Mouse (Mus musculus) bone marrow, adult 2 months (tissue): ENCODE results near the gene H2-M10.2.

Experiments used
- CTCF ChIP-seq: fragments of 200-500 bp; IDR thresholded peaks from 2 replicates; pipeline ENCODE4 v1.5.1; 2011; ENCODE audit warnings: low read length, control low read depth; ENCODE audit not compliant: control insufficient read depth, insufficient read depth
- POLR2A ChIP-seq: fragments of 200-500 bp; IDR thresholded peaks from 2 replicates; pipeline ENCODE4 v1.6.1; 2011; ENCODE audit warnings: low read depth, mild to moderate bottlenecking, control low read depth, low read length, borderline replicate concordance; ENCODE audit not compliant: control insufficient read depth

DNA sequence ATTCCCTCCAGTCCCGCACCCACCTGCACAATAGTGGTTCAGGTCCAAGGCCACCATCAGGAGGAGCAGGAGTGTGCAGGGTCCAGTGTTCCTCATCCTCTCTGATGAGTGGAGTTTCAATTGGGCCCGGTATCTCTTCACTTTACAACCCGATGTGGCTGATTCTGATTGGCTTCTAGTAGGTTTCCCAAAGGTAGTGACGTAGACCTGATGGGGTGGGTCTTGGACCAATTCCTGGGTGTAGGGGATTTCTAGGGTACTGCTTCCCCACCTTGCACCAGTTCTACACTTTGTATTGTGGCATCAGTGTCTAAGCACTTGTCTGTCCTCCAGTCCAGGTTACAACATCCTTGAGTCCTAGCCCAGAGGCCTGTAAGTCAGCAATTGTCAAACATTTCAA lies 39.8 kb upstream of the H2-M10.2 start, which contains the start of gene H2-M10.1:
- TF ChIP-seq CTCF: no peak
- TF ChIP-seq POLR2A: no peak
